Mouse (Mus musculus) E14TG2a.4 (cell line): ENCODE results near the gene Snap25.

Experiments
- H3K27me3 ChIP-seq: 2 replicates; pipeline ENCODE4 v1.6.1; 2014; ENCODE audit warnings: low read length, control low read depth; ENCODE audit not compliant: insufficient read depth
- H3K36me3 ChIP-seq: 2 replicates; pipeline ENCODE4 v1.6.1; 2014; ENCODE audit warnings: low read length, control low read depth; ENCODE audit not compliant: insufficient read depth
- H3K4me1 ChIP-seq: replicated peaks from 2 replicates; pipeline ENCODE4 v1.6.1; 2014; ENCODE audit warnings: low read depth, low read length, control low read depth
- H3K4me3 ChIP-seq: replicated peaks from 2 replicates; pipeline ENCODE4 v1.5.1; 2014; ENCODE audit warnings: mild to moderate bottlenecking, low read length
- H3K9me3 ChIP-seq: 2 replicates; pipeline ENCODE4 v1.6.1; 2014; ENCODE audit warnings: low read length, control low read depth
- CTCF ChIP-seq: conservative IDR thresholded peaks from 2 replicates; pipeline ENCODE4 v1.5.1; 2014; ENCODE audit warnings: low read length
- NANOG ChIP-seq: IDR thresholded peaks from 2 replicates; pipeline ENCODE4 v1.6.1; 2014; ENCODE audit warnings: borderline replicate concordance, low read length, mixed read lengths
- POU5F1 ChIP-seq: IDR thresholded peaks from 2 replicates; pipeline ENCODE4 v1.6.1; 2014; ENCODE audit warnings: low read length, borderline replicate concordance

Snap25 gene

DNA sequence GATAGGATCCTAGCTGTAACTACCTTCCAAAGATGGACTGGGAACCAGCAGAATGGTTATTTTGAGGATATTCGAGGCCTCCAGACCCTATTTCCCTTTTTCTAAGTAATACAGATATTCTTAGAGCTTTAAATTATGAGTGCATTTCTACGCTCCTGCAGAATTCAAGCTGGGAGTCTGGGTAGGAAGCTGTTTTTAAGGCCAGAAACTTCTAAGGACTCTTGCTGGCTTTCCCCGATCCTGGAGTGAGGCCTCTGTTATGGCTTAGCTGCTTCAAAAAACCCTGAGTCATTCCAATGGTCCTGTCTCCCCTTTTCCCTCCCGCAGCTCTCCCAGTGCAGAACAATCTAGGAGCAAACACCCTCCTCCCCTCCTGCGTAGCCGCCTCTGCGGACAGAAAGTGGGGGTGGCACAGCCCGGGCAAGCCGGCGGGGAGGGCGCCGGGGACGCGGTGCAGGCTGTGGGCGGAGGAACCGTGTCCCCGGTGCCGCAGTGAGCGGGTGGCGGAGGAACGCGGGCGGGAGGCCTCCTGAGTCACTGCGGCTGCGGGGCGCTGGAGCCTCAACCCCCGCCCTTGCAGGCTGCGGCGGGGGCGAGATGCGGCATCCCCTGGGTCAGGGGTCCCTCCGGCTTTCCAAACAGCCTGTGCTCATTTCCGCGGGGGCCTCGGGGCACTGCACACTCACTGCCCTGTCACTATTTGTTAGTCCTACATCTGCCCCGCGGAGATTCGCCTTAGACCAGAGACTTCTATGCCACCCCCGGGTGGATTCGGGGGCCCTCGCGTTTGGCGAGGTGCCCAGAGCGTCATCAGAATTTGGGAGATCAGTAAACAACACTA, 34.7 kb upstream of the Snap25 start:
- H3K27me3 ChIP-seq: no peaks in the 10 kb centered on the region
- peak overlapping the region; percentile 76 for H3K4me3 ChIP-seq
- H3K9me3 ChIP-seq: peaks cover 18% of the 10 kb centered on the region
- no peak for TF ChIP-seq CTCF
- no peak for TF ChIP-seq NANOG
- no peak for TF ChIP-seq POU5F1
- no peaks in the 10 kb centered on the region for H3K36me3 ChIP-seq
- peaks cover 38% of the 10 kb centered on the region for H3K4me1 ChIP-seq

DNA sequence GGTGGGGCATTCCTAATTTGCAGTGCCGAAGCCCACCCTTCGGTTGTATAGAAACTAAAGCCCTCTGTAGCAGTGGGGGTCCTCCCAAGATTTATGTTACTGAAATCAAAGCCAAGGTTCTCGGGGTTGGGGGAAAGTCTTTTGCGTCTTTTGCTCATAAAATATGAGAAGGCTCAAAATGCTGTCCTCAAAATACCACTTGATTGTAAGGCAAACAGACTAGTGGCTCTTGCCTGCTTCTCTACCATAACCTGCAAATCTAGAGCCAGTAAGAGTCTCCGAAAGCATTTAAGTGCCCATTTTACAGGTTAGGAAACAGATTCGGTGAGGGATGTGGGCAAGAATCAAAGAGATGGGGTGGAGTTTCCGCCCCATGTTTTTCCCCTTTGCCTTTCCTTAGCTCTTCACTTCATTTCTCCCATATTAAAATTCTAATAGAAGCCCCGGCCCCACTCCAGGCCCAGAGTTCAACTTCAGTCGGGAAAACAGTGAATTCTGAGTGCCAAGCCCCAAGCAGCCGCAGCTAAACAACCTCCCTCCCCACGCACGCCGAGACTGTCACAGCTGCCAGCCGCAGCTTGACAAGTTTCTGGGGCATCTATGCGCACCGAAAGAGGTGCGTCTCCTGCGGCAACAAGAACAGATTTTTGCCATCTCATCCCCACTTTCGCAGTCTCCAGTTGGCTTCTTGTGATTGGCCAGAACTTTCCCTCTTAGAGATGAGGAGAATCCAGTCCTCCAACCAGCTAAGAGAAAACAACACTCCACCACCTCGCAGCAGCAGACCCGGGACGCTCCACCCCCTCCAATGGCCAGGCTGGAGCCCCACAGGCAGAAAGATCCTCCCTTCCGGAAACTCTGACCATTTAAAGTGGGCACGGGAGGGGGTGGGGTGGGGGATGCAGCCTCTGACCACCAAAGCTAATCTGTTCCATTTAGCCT, 33.7 kb upstream of the Snap25 start:
- Histone ChIP-seq H3K4me1 (peaks cover 38% of the 10 kb centered on the region), H3K27me3 (no peaks in the 10 kb centered on the region), H3K36me3 (no peaks in the 10 kb centered on the region), H3K4me3 (peak overlapping the region; percentile 76), H3K9me3 (peaks cover 26% of the 10 kb centered on the region)
- no peak for TF ChIP-seq CTCF
- TF ChIP-seq POU5F1: no peak
- no peak; the same call in 1 of the 2 replicates for TF ChIP-seq NANOG

DNA sequence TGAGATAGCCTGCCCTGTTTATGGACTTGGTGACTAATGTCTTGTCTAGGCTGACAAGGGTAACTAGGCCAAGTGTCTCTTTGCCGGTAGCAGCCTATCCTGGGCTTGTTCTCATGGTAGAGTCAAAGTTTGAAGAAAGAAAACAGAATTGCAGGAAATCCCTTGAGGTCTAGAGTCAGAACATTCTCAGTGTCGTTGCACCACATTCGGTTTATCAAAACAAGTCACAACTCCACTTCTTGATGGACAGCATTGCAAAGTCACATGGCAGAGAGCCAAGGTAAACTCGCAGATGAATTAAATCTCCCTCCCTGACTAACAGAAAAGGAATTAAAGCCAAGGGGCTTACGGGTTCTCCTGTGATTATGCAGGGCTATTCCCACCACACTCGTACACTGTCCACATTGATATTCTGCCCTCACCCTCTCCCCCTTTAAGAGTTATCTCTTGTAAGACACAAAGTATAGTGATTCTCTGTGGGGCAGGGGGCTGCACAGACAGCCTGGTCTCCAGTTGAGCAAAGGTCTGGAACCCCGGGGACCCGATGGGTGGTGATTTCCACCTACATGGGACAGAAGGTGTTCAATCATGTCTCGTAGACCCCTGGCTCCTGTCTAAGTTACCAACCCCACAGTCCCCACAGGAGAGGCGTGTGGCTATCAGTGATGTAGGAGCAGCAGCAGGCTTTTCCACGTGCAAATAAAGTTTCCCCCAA, 30.9 kb upstream of the Snap25 start:
- Histone ChIP-seq H3K36me3 (no peaks in the 10 kb centered on the region), H3K9me3 (peaks cover 26% of the 10 kb centered on the region), H3K4me1 (peaks cover 31% of the 10 kb centered on the region), H3K27me3 (no peaks in the 10 kb centered on the region), H3K4me3 (no peak overlapping the region)
- TF ChIP-seq POU5F1 (no peak), CTCF (no peak), NANOG (no peak)

DNA sequence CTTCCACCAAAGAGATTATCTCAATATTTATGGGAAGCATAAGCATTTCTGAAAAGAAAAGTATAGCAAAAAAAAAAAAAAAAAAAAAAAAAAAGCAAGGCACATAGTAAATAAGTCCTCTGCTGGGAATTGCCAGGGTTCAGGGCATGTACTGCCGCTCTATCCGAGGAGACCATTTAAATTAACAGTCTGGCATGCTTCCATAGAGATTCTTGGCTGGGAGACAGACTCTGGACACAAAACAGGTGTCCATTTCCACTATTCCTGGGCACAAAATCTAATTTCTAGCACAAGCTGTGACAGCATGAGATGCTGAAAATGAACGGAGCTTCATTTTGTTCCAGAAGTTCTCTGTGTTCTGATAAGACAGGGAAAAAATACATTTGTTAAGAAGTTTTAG, 27.1 kb upstream of the Snap25 start:
- H3K4me1 ChIP-seq: no peaks in the 10 kb centered on the region
- H3K27me3 ChIP-seq: no peaks in the 10 kb centered on the region
- no peaks in the 10 kb centered on the region for H3K36me3 ChIP-seq
- TF ChIP-seq NANOG (no peak), POU5F1 (no peak), CTCF (no peak)
- peaks cover 22% of the 10 kb centered on the region for H3K9me3 ChIP-seq
- no peak overlapping the region for H3K4me3 ChIP-seq

DNA sequence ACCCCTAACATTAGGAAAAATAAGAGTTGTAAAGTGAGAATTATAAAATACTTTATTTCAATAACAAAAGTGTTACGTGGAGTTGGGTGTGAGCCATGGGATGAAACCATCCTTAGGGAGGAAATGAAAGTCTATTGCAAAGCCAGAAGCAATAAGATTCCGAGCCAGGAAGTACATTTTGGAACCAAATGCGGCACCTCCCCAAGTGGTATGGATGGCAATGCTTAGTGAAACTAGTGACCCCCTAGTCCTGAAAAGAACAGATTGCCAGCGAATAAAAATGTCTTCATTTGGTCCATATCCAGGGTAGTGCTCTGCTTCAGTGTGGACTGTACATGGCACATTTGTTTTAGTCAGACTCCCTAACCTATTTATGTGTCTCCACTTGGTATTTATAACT, 25.9 kb upstream of the Snap25 start:
- Histone ChIP-seq H3K9me3 (peaks cover 20% of the 10 kb centered on the region), H3K4me3 (no peak overlapping the region), H3K4me1 (no peaks in the 10 kb centered on the region), H3K36me3 (no peaks in the 10 kb centered on the region), H3K27me3 (no peaks in the 10 kb centered on the region)
- TF ChIP-seq CTCF: no peak
- TF ChIP-seq NANOG: no peak
- TF ChIP-seq POU5F1: no peak

DNA sequence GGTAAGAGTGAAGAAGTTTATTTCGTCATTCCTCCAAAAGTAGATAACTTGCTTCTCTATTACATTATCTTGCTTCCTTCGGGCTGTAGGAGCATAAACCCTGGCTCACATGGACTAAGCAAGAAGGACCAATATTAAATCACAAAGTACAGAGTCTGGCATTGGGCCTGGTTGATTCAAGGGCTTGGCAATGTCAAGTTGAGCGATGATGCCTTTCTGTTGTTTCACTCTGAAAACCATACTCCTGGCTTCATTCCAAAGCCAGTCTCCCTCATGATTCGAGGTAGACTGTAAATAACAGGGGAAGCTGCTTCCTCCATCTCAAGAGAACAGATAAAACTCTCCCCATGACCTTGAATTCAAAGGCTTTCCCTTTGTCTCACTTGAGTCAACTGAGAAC, 23.8 kb upstream of the Snap25 start:
- Histone ChIP-seq H3K36me3 (no peaks in the 10 kb centered on the region), H3K27me3 (no peaks in the 10 kb centered on the region), H3K4me1 (no peaks in the 10 kb centered on the region), H3K4me3 (no peak overlapping the region), H3K9me3 (no peaks in the 10 kb centered on the region)
- TF ChIP-seq NANOG: no peak
- no peak for TF ChIP-seq CTCF
- no peak for TF ChIP-seq POU5F1

DNA sequence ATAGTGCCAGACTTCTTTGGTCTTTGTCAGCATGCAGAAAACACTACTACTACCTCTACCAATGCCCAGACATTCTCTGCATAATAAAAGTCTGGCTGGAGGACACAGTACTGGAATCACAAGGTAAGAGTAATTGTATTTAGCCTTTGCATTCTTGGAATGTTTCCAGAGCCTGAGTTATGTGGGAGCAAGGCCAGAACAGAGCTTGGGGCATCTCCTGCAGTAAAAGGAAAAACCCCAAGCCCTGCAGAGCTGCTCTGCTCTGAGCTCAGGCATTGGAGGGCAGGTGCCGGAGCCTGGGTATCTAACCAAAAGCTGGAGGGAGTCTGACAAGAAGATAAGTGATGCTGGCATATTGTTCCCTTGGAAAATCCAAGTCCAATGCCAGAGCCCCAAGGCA, 21.6 kb upstream of the Snap25 start:
- H3K4me1 ChIP-seq: no peaks in the 10 kb centered on the region
- H3K4me3 ChIP-seq: no peak overlapping the region
- no peaks in the 10 kb centered on the region for H3K9me3 ChIP-seq
- no peaks in the 10 kb centered on the region for H3K27me3 ChIP-seq
- no peaks in the 10 kb centered on the region for H3K36me3 ChIP-seq
- TF ChIP-seq CTCF (no peak), NANOG (no peak), POU5F1 (no peak)

DNA sequence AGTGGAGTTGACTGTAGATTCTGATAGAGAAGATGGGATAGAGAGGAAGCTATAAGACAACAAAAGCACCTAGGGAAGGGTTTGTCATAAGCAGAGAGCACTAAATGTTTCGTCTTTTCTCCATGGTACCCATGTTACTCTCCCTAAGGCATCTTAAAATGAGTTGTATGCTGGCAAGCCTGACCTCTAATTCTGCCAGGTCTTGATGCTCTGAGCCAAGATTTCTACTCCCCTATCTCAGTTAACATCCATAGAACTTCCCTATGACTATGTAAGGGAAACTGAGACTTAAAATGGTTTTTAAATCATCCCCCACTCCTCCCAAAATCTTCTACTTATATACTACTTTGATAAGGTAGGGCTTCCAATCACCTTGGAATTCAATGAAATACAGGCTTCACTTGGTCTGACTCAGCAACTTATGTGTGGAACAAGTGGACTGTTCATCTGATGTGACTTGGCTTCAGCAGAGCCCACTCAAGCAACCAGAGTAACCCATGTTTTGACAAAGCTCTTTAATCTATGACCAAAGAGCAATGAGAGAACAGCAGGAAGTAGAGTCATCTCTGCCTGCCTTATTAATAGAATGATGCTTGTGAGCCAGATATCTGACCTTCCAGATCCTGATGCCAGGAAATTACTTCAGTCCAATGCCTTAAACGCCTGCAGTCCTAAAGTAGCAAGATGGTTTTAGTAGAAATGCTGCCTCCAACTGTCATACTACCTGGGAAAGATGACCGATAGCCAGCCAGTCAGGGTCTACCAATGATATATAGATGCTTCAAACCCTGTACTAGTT, 13.6 kb upstream of the Snap25 start:
- Histone ChIP-seq H3K27me3 (peaks cover 3% of the 10 kb centered on the region; the same call in 1 of the 2 replicates), H3K4me1 (no peaks in the 10 kb centered on the region), H3K4me3 (no peak overlapping the region), H3K36me3 (no peaks in the 10 kb centered on the region), H3K9me3 (no peaks in the 10 kb centered on the region)
- TF ChIP-seq NANOG: no peak
- TF ChIP-seq CTCF: no peak
- TF ChIP-seq POU5F1: no peak
